Mouse (Mus musculus): ENCODE results near the gene Rac2. TPM values are rescaled to one million over a fixed set of nuclear protein-coding genes. Genes with fewer than 3 reads are reported as not detected.

Gene Rac2
- 9.0 and 44.5 TPM in 2 replicates for total RNA-seq (2021)
- long read RNA-seq, experiment 1, transcript Rac2-201 (7 exons, 3,038 nt) = major isoform, 8 of 17 reads
- long read RNA-seq, experiment 1, partial matches to known transcripts = 5 of 17 reads
- long read RNA-seq, experiment 1, other reads (novel, unspliced or antisense) = 3 of 17 reads
- long read RNA-seq, experiment 2, transcript Rac2-201 (7 exons, 3,038 nt) = major isoform, 5 of 7 reads
- long read RNA-seq, experiment 2, partial matches to known transcripts = 0 of 7 reads
- long read RNA-seq, experiment 2, other reads (novel, unspliced or antisense) = 2 of 7 reads

DNA sequence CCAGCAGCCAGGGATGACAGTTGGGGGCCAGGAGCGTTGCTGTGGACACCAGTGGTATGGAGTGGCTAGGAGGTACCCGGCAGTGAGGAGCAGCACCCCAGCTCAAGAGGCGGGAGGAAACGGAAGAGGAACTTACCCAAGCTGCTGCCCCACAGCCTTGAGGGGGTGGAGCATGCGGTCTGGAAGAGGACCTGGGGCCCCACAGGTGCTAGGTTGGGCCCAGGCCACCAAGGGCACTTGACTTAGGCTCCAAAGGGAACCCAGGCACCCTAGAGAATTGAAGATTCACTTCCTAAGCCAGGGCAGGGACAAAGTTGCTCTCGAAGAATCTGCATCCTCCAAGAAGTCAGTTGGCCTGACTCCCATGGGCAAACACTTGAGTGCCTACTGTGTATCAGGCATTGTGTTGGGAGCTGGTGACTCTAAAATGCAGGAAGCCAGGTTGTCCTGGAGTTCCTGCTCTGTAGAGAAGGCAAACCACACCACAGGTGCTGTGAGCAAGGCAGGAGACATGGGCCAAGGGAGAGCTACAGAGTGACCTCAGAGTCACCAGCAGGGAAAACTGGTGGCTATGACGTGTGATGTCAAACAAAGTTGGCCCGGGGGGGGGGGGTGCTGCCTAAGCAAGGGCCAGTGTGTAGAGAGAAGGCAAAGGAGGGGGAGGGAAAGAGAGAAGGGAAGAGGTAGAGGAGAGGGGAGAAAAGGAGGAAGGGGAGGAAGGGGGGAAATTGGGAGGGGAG, at the start of gene Rac2:
Rac2 (minus strand) TSS at position 126 of the 740 bp plus-strand sequence.
- no peak for DNase-seq

DNA sequence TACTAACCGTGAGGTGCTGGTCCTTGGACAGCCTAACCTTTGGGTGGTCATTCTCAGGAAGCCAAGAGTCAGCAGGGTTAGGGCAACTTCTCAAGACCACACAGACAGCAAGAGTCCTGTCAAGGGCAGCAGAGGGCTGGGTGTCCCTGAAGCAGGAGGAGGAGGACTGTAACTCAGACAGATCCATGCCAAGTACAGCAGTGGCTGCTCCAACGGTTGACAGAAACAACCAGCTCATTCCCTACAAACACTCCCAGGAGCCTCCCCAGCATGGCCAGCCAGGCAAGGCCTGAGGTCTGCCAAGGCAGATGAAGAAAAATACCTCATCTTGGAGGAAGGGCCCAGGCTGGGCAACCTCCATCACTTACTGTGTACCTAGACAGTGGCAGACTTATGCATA, 44.4 kb upstream of the Rac2 start:
- DNase-seq = no peak

DNA sequence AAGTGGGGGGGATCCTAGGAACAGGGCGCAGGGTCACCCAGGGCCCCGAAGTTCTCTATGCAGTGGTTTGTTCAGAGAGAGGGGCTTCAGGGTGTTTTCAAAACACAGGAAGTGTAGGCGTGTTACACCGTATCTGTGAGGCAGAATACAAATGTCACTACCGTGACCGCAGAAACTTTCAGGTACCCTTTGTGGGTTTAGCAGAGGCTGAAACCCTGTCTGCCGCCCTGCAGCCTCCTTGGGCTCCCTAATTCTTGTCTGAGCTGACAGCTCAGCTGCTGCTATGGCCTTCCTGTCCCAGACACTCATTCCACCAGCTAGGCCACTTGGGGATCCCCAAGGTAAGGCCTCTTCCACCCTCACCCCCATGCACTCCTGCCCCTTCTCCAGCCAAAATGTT, 42.0 kb upstream of the Rac2 start:
- DNase-seq = no peak

DNA sequence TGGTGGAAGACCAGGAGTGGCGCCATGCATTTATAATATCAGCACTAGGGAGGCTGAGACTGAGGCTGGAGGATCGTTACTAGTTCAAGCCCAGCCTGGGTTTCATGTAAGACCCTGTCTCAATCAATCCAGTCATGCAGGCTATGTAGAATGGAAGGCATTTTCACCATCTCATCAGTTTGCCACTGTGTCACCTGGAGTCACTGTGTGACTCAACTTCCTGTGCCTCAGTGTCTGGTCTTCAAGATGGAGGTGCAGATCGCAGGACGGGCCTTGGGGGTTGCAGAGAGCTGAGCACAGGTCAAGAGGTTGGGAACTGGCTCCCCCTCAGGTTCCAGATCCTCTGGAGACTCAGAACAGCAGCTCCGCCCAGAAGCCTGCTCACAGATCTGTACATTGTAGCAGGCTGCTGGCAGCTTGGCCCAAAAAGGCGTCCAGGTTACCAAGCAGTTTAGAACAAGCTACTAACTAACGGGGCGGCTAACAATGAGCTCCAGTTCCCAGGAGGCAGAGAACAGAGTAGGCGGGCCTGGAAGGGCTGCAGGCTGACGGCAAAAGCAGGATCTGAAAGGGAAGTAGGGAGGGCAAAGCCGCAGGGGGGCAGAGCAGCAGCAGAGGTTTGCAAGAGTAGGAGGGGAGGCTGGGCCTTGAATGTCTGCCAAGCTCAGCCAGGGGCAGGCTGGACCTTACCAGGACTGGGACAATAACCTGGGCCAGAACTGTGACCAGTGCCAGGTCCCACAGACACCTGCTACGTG, 38.3 kb upstream of the Rac2 start:
- peak; percentile 73 for DNase-seq

DNA sequence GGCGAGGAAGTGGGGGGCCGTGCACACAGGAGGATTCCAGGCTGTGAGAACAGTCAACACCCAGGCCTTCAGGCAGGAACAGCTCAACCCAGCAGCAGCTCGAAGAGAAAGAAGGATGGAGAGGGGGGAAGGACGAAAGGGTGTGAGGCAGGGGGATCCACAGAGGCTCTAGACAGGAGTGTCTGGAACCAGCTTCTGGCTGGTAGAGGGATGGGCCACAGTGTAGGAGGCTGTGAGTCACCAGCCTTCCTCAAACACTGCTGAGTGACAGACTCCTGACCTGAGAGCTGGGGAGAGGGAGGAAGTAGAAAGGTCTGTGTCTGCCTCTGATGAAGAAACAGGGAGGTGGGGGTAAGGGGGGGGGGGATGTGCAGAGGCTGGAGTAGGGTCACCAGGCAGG, 34.9 kb upstream of the Rac2 start:
- DNase-seq = peak; percentile 33

DNA sequence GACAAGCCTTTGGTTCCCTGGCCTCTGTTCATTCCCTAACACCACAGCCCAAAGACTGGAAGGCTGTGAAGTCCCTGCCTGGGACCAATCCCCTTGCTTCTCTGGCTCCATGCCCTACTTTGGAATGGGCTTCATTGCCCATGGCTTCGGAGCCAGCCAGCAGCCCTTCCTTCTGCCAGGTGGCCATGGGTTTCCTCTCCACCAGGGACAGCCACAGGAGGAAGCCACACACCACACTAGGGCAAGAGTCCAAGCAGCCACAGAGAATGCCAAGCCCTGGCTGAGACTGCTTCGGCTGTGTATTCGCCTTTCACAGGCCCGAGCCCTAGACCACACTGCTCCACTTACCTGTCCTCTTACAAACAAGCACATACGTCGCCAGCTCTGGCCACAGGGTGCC, 33.5 kb upstream of the Rac2 start:
- peak; percentile 50 for DNase-seq

DNA sequence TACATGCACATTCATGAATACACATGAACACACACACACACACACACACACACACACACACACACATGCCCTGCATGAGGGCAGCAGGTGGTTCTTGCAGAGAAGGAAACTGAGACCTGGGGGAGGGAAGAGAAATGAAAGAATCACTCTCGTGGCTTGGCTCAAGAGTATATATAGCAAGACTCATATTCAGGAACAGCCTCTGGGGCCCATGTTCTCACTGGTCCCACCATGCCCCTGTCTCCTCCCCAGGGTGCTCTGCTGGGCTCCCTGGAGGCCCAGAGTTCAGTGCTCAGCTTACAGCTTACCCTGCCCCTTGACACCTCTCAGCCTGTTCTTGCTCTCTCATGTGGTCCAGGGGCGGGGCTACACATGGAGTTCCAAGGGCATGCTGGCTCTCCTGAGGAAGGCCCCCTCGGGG, 32.8 kb upstream of the Rac2 start:
- DNase-seq = peak; percentile 45

DNA sequence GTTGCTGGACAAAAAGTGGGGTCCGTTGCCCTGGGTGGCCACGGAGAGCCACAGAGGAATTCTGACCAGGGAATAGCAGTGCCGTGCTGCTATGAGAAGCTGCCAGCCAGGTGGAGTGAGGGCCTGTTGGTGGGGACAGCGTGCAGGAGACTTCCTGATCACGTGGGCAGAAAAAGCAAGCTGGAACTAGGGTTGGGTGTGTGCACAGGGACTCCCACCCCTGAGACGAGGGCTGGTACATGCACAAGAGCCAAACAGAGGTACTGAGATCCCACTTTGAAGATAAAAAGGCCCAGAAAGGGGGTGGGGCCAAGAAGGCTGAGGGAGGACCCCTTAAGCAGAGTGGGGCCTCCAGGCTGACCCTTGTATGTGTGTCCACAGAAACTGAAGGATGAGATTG, 31.7 kb upstream of the Rac2 start:
- no peak for DNase-seq

DNA sequence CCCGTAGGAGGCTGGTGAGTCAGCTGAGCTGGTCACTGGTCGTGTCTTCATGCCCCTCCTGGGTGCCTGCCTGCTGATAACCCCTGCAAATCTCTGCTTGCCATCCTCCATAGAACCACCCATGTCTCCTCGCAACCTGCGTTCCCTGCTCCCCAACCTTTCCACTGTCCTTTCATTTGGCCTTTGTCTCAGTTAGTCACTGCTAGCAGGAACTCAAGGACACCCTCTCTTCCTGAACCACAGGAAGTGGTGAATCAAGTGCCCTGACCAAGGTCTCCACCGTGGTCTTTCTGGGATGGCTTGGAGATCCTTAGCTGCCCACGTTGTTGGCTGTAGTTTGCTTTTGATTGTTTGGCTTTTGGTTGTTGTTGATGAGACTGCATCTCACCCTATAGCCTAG, 28.6 kb upstream of the Rac2 start:
- DNase-seq = peak; percentile 40

DNA sequence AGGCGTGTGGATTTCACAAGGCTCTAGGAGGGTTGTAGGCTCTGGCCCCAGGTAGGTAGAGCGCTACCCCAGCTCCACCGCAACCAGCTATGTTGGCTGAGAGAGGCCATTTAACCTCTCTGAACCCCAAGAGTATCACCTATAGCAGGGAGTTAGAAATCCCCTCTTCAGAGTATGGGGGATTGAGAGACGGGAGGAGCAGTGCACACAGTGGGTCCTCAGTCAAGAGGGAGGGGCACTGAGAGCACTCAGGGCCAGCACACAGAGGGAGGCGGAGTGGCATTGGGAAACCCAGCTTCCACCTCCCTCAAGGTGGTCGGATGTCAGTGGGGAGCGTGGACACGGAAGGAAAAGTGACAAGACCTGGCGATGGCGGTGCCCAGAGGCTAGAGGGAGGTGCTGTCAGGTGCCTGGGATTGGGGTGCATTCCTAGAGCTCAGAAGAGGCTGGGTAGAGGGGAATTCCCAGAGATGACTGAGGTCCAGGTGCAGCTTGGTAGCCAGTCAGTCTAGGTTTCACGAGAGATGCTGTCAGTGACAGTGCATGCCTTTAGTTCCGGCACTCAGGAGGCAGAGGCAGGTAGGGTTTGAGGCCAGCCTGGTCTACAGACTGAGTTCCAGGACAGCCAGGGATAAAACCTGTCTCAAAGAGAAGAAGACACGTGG, 27.1 kb upstream of the Rac2 start:
- no peak for DNase-seq

DNA sequence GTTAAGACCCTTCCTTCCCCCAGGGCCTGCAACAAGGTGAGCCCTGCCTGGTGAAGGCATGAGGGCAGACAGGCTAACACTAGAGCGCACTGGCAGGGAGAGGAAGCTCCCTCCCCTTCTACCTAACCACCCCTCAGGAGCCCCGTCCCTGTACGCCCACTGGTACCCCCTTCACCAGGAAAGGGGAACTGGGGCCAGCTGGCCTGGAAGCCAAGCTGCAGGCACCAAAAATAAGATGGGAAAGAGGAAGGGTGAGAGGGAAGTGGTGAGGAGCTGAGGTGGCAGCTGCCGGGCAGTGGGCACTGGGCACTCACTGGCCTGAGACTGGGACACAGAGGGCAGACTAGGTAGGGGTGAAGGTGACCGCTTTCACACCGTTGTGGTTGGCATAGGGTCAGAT, 26.5 kb upstream of the Rac2 start:
- DNase-seq = no peak

DNA sequence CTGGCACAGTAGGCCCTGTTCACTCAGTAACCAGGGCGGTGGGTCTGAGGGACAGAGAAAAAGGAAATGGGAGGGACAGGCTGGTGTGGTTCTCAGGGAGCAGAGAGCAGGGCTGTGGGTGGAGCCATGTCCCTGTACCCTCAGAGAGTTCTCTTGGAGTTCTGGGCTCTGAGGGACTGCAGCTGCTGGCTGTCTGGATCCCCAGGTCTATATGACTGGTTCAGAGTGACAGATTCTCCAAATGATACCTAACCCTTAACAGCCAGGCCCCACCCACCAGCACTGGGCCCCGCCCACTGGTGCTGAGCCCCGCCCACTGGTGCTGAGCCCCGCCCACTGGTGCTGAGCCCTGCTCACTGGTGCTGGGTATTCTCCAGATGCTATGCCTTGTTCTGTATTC, 25.1 kb upstream of the Rac2 start:
- DNase-seq = peak; percentile 56

DNA sequence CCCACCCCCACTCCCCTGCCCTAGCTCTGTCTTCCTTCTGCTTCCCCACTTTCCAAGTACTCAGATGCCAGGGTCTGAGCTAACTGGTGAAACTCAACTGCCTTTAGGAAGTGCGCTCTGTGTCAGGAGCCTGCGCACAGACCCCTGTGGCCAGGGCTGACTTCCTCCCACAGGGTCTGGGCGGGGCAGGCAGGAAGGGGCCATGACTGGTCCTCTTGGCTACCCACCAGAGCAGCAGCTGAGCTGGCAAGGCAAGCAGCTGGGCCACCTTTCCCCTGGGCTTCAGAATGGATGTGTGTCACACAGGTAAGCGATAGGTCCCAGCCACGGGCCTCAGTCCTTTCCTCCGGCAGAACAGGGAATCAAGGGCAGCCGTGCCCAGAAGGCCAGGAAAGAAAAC, 24.3 kb upstream of the Rac2 start, which contains the start of gene Cyth4:
Cyth4 (plus strand) TSS at position 134 of the 400 bp plus-strand sequence.
- peak; percentile 67 for DNase-seq

DNA sequence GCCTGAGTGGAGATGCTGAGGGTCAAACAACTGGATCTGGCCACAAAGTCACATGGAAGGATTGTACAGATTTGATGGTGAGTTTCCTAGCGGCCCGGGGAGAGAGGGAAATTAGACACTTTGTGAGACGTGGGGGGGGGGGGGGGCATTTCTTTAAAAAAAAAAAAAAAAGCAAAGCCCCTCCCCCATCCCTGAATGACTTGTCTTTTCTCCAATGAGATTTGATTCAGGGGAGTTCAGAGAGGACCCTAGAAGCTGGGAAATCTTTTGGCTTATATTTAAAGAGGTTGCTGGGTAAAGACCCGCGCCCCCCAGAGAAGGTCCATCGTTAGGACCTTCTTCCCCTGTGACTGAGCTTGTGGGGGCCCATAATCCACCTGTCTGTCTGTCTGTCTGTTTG, 23.9 kb upstream of the Rac2 start:
- no peak for DNase-seq

DNA sequence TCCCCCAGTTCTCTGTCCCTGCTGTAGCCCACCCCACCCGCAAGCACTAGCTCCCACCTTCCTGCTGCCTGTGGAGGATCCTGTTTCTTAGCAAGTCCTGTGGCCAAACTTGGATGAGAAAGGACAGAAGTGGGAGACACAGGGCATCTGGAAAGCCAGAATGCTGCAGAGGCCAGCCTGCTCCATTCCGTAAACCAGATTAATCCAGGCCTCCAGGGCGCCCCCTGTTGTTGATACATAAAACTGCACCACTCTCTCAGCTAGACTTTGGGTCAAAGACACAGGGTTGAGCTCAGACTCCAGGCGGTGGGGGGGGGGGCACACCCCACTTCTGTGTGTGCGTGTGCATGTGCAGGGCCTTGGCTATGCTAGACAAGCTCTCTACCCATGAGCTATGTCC, 22.9 kb upstream of the Rac2 start:
- no peak for DNase-seq

DNA sequence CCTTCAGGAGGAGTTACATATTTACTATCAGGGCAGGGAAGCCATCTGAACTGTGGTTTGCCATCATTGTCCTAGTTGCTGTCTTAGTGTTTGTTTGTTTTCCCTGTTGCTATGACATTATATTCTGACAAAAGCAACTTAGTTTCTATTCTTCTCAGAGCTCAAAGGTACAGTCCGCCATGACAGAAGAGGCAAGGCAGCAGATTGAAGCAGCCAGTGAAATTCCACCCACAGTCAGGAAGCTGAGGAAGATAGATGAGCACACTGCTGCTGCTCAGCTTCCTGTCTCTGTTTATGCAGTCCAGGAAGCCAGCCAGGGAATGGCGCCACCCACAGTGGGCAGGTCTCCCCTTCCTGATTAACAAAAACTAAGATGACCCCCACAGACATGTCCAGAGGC, 22.2 kb upstream of the Rac2 start:
- DNase-seq = no peak

DNA sequence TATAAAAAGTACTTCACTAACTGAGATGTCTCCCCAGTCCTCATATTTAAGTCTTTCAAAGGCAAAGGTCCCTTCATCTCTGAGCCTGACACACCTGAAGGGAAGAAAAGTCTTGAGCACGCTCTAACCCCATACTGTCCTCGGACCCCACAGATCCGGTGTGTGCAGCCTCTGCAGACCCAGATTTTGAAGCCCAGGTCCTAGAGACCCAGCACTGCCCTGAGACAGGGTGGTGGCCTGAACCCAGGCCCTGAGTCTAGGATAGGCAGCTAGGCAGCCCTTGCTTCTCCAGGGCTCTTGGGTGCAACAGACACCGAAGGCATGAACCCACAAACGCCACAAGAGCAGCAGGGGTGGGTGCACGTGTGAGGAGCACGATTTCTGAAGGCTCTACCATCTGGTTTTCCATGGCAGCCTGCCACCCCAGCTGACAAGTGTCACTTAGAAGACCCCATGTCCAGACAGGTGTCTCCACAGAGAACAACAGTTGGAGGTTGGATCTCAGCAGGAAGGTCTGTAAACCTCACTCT, 21.4 kb upstream of the Rac2 start:
- DNase-seq = no peak

DNA sequence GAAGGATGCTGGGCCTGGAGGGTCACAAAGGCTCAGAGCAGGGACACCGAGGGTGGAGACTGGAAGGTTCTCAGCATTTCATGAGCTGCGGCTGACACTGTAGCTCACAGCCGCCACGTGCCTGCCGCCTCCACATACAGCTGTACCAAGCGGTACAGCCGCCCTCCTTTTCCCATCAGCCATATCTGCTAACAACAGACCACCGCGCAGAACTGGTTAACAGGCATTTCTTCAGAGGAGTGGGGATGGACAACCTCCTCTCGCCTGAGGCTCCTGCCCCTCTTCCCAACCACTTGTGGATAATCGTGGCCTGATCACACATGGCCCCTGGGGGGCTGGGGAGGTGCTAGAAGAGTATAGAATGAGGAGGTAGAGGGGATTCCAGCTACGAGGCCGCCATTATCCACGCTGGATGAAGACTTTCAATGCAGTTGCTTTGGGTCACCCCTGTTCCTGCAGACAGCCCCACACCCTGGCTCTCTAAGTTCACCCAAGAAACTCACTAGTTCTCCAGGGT, 19.9 kb upstream of the Rac2 start:
- DNase-seq = no peak

DNA sequence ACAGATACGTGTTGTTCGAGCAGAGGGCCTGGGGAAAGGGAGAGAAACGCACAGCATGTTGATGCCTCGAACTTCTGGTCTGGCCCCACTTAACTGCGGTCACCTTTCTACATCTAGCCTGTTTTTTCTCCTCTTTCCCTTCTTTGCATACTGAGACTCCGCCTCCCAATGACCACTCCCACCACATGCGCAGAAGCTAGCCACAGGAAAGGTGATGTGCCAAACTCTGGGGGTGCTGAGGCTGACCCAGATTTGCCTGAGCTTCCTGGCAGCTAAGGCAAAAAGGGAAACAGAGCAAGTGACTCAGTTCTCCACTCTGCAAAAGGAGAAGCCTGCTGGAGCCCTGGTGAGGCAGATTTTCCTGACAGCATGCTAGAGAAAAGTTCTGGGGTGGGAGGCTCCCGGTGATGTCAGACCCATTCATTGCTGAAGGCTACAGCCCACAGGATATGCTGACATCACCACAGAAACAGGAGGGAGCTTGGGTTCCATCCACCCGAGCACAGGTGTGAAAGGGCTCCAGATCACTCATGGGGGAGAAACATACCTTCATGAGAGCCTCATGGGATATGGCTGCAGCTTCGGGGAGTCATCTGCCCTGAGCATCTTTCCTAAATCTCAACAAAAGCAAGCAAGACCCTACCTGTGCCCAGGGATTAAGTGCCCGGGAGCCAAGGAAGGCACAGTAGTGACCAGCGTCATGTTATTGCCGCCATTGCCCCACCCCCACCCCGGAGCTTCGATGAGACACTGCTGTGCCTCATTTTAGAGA, 19.3 kb upstream of the Rac2 start:
- no peak for DNase-seq

DNA sequence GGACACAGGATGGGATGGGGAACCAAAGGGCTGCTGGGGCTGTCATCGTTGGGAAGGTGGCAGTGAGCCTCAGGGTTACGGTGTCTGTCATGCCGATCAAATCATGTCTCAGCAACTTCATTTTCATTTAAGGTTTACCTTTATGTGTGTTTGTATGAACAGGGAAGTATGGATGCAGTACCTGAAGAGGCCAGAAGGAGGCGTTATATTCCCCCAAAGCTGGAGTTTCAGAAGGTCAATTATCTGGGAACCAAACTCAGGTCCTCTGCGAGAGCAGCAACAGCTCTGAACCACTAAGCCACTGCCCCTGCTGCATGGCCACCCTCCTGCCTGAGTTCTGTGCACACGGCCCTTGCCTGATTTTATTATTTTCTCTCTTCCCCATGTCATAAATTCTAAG, 18.2 kb upstream of the Rac2 start:
- no peak for DNase-seq

DNA sequence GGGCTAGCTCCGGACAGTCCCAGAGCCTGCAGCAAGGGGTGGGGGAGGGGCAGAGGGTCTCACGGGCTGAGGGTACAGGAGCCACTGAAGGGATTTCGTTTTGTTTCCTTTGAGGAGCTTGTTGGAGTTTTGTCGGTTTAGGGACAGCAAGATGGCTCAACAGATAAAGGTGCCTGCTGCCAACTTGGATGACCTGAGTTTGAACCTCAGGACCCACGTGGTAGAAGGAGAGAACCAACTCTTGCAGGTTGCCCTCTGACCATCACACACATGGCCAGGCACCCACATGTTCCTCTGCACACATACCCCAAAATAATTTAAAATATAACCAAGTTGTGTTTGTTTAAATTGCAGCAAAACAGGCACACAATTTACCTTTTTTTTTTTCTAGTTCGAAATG, 17.4 kb upstream of the Rac2 start:
- DNase-seq = no peak
